Comparison of ENCODE assay signal across 2 mouse cellular contexts in the genomic region with DNA sequence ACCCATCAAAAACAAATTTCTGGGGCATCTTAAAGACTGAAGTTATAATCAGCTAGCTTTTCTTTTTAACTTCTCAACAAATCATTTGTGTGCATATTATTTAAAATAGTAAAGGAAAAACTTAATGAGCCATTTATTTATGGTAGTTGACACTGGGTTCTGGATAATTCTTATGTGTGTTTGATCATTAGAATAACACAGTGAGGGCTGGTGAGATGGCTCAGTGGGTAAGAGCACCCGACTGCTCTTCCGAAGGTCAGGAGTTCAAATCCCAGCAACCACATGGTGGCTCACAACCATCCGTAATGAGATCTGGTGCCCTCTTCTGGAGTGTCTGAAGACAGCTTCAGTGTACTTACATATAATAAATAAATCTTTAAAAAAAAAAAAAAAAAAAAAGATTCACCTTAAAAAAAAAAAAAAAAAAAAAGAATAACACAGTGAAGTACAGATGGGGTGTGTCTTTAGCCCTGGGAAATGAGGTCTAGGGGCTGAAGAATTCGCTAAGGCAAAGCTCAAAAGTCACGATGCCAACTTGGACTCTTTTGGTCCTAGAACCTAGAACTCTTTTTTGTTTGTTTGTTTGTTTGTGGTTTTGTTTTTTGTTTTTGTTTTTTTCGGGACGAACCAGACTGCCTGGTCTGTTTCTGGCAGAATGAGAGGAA.
A peak's percentile ranks its signal among the peaks of the same experiment; 100 is the strongest.
TF ChIP-seq lines count a peak whose summit lies in the region.

No protein-coding gene starts in this region.

TF ChIP-seq in CH12.LX, 34 proteins besides CTCF, POLR2A, EP300 and RAD21:
- TF ChIP-seq TBP (conservative IDR thresholded peaks at IDR 0.05; ENCODE audit: low read depth, low read length): 0 out of 2 replicates have a peak, but pooled peaks have one; percentile 56
- TF ChIP-seq ZNF384 (IDR thresholded peaks at IDR 0.05; ENCODE audit: low read depth, low read length): peak; percentile 79
- TF ChIP-seq MXI1 (IDR thresholded peaks at IDR 0.05; ENCODE audit: low read depth, low read length): peak; percentile 7; the same call in 1 of the 2 replicates

TF ChIP-seq in ES-E14, 5 proteins besides CTCF, POLR2A, EP300 and RAD21:
- peak; percentile 71 for TF ChIP-seq ZNF384 (IDR thresholded peaks at IDR 0.05; ENCODE audit: low read depth, low read length)
